Mouse (Mus musculus) thymus, adult 2 months (tissue): ENCODE measurements around the gene Gm10024.
"Not testable (repeated sequence)": the region's sequence is repeated elsewhere in the genome, so short reads cannot be mapped to it uniquely, and the experiment has no call there.

Experiments
- CTCF ChIP-seq: fragments of 200-500 bp; IDR thresholded peaks from 2 replicates; pipeline ENCODE4 v1.5.1; 2012; ENCODE audit warnings: mild to moderate bottlenecking, control low read depth, low read length, moderate library complexity, borderline replicate concordance; ENCODE audit not compliant: control insufficient read depth, poor library complexity, insufficient read depth; ENCODE audit errors: extremely low read depth
- POLR2A ChIP-seq: fragments of 200-500 bp; IDR thresholded peaks from 2 replicates; pipeline ENCODE4 v1.6.1; 2012; ENCODE audit warnings: mild to moderate bottlenecking, low read length, control low read depth, moderate library complexity; ENCODE audit not compliant: control insufficient read depth, poor library complexity, insufficient read depth; ENCODE audit errors: extremely low read depth

DNA sequence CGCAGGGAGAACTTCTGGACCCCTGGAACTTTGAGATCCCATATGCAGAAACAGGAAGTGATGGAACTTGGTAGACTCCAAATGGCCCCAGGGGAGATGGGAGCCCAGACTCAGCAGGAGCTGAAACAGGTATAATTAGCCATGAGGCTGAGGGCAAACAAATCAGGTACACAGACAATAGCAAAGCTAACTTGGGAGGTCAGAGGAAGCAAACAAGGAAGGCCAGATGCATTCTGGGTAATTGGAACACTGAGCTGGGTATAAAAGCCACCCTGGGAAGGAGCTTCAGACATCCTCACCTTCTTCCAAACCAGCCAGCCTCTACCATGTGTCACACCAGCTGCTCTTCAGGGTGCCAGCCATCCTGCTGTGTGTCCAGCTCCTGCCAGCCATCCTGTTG lies 9.0 kb downstream of the Gm10024 start, which contains the start of gene Krtap12-1:
- not testable (repeated sequence) for TF ChIP-seq CTCF, POLR2A
